Mouse (Mus musculus): ENCODE measurements around the gene Itsn1.

DNA sequence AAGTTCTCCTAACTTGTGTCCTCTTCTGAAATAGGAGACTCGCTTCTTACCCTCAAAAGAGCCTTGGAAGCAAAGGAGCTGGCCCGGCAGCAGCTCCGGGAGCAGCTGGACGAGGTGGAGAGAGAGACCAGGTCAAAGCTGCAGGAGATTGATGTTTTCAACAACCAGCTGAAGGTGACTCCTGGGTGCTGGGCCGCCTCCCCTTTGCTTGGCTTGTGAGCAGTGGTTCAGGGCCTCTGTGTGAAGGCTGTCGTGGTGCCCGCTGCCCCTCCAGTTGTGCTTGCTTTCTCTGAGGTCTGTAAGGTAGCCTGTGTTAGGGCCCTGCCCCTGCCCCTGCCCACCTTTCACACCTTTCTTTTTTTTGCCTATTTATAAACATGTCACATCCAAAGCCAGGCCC, 99.1 kb downstream of the Itsn1 start:
- TF ChIP-seq POLR2A (IDR thresholded peaks at IDR 0.05; ENCODE audit: borderline replicate concordance, extremely low read depth, insufficient read depth, insufficient read length, poor library complexity, severe bottlenecking) = no peak
- no peak for TF ChIP-seq CTCF (IDR thresholded peaks at IDR 0.05; ENCODE audit: borderline replicate concordance, extremely low read depth, insufficient read depth, insufficient read length)

All from brain, embryonic 14.5 days (tissue).